ENCODE assay signal across 18 mouse cellular contexts in the genomic region with DNA sequence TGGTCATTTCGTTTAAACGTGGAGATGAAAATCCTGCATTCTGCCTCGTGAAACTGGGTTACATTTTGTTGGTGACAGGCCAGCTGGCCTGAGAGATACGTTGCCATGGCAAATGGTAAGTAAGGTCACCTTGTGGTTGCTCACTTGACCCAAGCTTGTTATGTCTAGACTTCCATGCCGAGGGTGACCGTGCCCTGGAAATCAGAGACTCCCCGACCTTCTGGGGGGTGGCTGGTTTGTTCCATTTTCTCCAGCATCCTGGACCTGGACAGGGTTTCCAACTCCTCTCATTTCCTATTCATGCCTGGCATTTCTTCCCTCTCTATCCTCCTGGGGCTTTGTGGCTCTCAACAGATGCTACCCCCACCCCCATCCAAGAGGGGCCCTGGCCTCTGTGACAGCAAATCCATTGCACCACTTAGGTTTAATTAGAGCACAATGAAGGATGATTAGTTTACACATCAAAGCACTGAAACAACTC. TPM values are rescaled to one million over a fixed set of nuclear protein-coding genes. Genes with fewer than 3 reads are reported as not detected.
DNase-seq lines count a peak whose midpoint lies in the region; ATAC-seq lines count a peak whose summit lies in the region.
"Had no signal": no experiment of that assay in that cellular context is flagged by ENCODE, and none has a peak within 500 bp of the region (broad histone marks: within the 10 kb centered on the region; RNA-seq: fewer than 3 reads in every experiment).

No protein-coding gene starts in this region.

- peaks cover 11% of the 10 kb centered on the region; the same call in 1 of the 2 replicates for H3K27me3 ChIP-seq in hindbrain, embryonic 12.5 days
- H3K27me3 ChIP-seq: heart, embryonic 13.5 days; limb, embryonic 13.5 days had no signal

- H3K27ac ChIP-seq in hindbrain, embryonic 12.5 days = no peak overlapping the region
- H3K27ac ChIP-seq: heart, embryonic 13.5 days; limb, embryonic 13.5 days; neural tube, embryonic 12.5 days; stomach, postnatal 0 days had no signal

- intact Hi-C loops in heart, postnatal 10 days (cut with DNase I) = no loop called here

- no peaks in the 10 kb centered on the region for H3K9me3 ChIP-seq in hindbrain, embryonic 12.5 days (replicated peaks)
- H3K9me3 ChIP-seq: heart, embryonic 13.5 days; limb, embryonic 13.5 days; midbrain, embryonic 12.5 days; neural tube, embryonic 12.5 days had no signal

- H3K9ac ChIP-seq in hindbrain, embryonic 12.5 days = no peak overlapping the region
- H3K9ac ChIP-seq: heart, embryonic 13.5 days; limb, embryonic 13.5 days; midbrain, embryonic 12.5 days; neural tube, embryonic 12.5 days had no signal

- H3K4me3 ChIP-seq in hindbrain, embryonic 12.5 days = no peak overlapping the region
- H3K4me3 ChIP-seq: heart, embryonic 13.5 days; limb, embryonic 13.5 days; midbrain, embryonic 12.5 days; neural tube, embryonic 12.5 days had no signal

- no peaks in the 10 kb centered on the region for H3K36me3 ChIP-seq in hindbrain, embryonic 12.5 days
- H3K36me3 ChIP-seq: heart, embryonic 13.5 days; limb, embryonic 13.5 days; midbrain, embryonic 12.5 days; neural tube, embryonic 12.5 days had no signal

- H3K4me1 ChIP-seq in hindbrain, embryonic 12.5 days = peaks cover 44% of the 10 kb centered on the region

- no peak overlapping the region for H3K4me2 ChIP-seq in hindbrain, embryonic 12.5 days (replicated peaks)
- H3K4me2 ChIP-seq: heart, embryonic 13.5 days; limb, embryonic 13.5 days; midbrain, embryonic 12.5 days; neural tube, embryonic 12.5 days had no signal

- peak; percentile 47; the same call in 1 of the 2 replicates for ATAC-seq in hindbrain, embryonic 12.5 days (ENCODE audit: low FRiP score)
- ATAC-seq: CD4-positive, CD25-positive, alpha-beta regulatory T cell, adult 4 months had no signal

- DNase-seq in heart, adult 11 months = peak; percentile 76
- no peak for DNase-seq in heart, postnatal 10 days
- peak; percentile 80 for DNase-seq in ovary, postnatal 36 days (ENCODE audit: low spot score)
- no peak for DNase-seq in ovary, postnatal 14 days (ENCODE audit: low spot score)
- DNase-seq in lung, postnatal 10 days = no peak
- DNase-seq in right cerebral cortex, postnatal 10 days (ENCODE audit: low spot score in 2 of 2) = no peak
- DNase-seq: kidney, adult 9 months; layer of hippocampus, postnatal 36 days; lung, postnatal 36 days; right cerebral cortex, adult 18-20 months; thymus, postnatal 14 days had no signal

- 48% methylated on average over 7 of the region's 7 CpGs for whole genome bisulfite sequencing in hindbrain, embryonic 12.5 days

RNA-seq across cellular contexts. Expression of a gene that starts 11.9 kb away (rescaled TPM):
- 10 to 100 TPM; 28.3 to 34.3 TPM for total RNA-seq in heart, postnatal 10 days (2021)
- 16.0 and 18.1 TPM in 2 replicates for polyA plus RNA-seq in hindbrain, embryonic 12.5 days (2016; fragmentation: Nextera tagmentation; extraction: Ambion mirVana)

Comparison
In these comparisons a context has a peak if more than half of its experiments do, and no peak if none do; other contexts are left out.
1. DNase-seq: peak in heart, adult 11 months (single experiment) and ovary, postnatal 36 days (single experiment); none in heart, postnatal 10 days (0 of 2), ovary, postnatal 14 days (single experiment), lung, postnatal 10 days (single experiment) and right cerebral cortex, postnatal 10 days (0 of 2).